Mouse (Mus musculus) limb, embryonic 14.5 days (tissue): ENCODE measurements at regions not wholly inside any gene's neighbourhood (a gene's known extent, or its start where the extent isn't known, plus 50 kb on each side); places are given as distances from the start of the nearest gene placed in this dataset.
A peak's percentile ranks its signal among the peaks of the same experiment; 100 is the strongest.

ENCODE experiments used
- ATAC-seq: fragments of 200-750 bp; cut with Nextera tagmentation; 2 replicates; pipeline ENCODE4 v1.8.0; 2017; ENCODE audit warnings: low read depth, moderate number of reproducible peaks, moderate TSS enrichment; ENCODE audit not compliant: low FRiP score
- DNase-seq: peaks from one replicate; pipeline ENCODE4 v3.0.0-alpha.2; 2015; ENCODE audit warnings: low spot score
- H3K27ac ChIP-seq: fragments of 300-500 bp; sonication (generic); replicated peaks from 2 replicates; pipeline ENCODE4 v1.5.1; 2014; ENCODE audit warnings: low read depth, mild to moderate bottlenecking, low read length, moderate library complexity, mixed read lengths
- H3K27me3 ChIP-seq: fragments of 300-500 bp; sonication (generic); 2 replicates; pipeline ENCODE4 v1.6.1; 2014; ENCODE audit warnings: low read length, mixed read lengths; ENCODE audit not compliant: control insufficient read depth, insufficient read depth
- H3K36me3 ChIP-seq: fragments of 300-500 bp; sonication (generic); 2 replicates; pipeline ENCODE4 v1.6.1; 2014; ENCODE audit warnings: mild to moderate bottlenecking, low read length, moderate library complexity, mixed read lengths; ENCODE audit not compliant: control insufficient read depth, insufficient read depth
- H3K4me1 ChIP-seq: fragments of 300-500 bp; sonication (generic); 2 replicates; pipeline ENCODE4 v1.6.1; 2014; ENCODE audit warnings: antibody characterized with exemption, low read length, mixed read lengths; ENCODE audit not compliant: control insufficient read depth, insufficient read depth
- H3K4me2 ChIP-seq: fragments of 300-500 bp; sonication (generic); replicated peaks from 2 replicates; pipeline ENCODE4 v1.6.1; 2014; ENCODE audit warnings: low read depth, mild to moderate bottlenecking, low read length, moderate library complexity; ENCODE audit not compliant: severe bottlenecking
- H3K4me3 ChIP-seq: fragments of 300-500 bp; sonication (generic); replicated peaks from 2 replicates; pipeline ENCODE4 v1.5.1; 2014; ENCODE audit warnings: low read length
- H3K9ac ChIP-seq: fragments of 300-500 bp; sonication (generic); 2 replicates; pipeline ENCODE4 v1.6.1; 2014; ENCODE audit warnings: mild to moderate bottlenecking, low read depth, low read length, moderate library complexity; ENCODE audit not compliant: severe bottlenecking
- H3K9me3 ChIP-seq: fragments of 300-500 bp; sonication (generic); 2 replicates; pipeline ENCODE4 v1.6.1; 2016; ENCODE audit warnings: low read length; ENCODE audit not compliant: control insufficient read depth
- POLR2A ChIP-seq: fragments of 200-500 bp; IDR thresholded peaks from 2 replicates; pipeline ENCODE4 v1.8.0; 2012; ENCODE audit warnings: inconsistent platforms, mild to moderate bottlenecking, moderate library complexity, borderline replicate concordance; ENCODE audit not compliant: insufficient read depth, insufficient read length; ENCODE audit errors: extremely low read depth
- WGBS: fragments of 180-500 bp; shearing (Covaris S2); extraction: QIAGEN DNeasy Blood & Tissue Kit; methylation state at CpG from one replicate; pipeline ENCODE4 v1.1.7; 2014; 5-methylcytosine and 5-hydroxymethylcytosine counted together

DNA sequence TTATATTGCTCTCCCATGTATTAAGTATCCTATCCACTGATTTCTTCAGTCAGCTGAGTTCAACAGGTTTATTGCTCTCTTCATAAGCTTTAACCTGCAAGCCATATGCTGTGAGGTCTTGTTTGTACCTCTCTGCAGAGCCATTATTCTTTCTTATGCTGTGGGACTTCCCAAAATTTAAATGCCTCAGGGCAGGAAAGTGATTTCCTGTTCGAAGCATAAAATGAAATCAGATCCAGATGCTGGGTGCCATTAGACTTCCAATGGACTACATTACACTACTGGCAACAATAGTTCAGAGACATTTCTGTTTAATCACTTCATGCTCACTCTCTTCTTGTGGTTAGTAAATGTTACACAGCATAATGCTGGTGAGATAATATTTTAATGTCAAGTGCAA is 90.4 kb upstream of the Camk2d start:
- H3K27me3 ChIP-seq, result no peaks in the 10 kb centered on the region
- no peak overlapping the region for H3K27ac ChIP-seq
- H3K4me2 ChIP-seq, result no peak overlapping the region
- WGBS, result 9% methylated on average over 1 of the region's 1 CpGs
- H3K9ac ChIP-seq, result no peak overlapping the region
- peaks cover 18% of the 10 kb centered on the region for H3K9me3 ChIP-seq
- ATAC-seq (peak; percentile 85), DNase-seq (peak; percentile 78)
- peaks cover 8% of the 10 kb centered on the region; the same call in 1 of the 2 replicates for H3K4me1 ChIP-seq
- no peak for TF ChIP-seq POLR2A
- H3K4me3 ChIP-seq, result no peak overlapping the region
- no peaks in the 10 kb centered on the region for H3K36me3 ChIP-seq

DNA sequence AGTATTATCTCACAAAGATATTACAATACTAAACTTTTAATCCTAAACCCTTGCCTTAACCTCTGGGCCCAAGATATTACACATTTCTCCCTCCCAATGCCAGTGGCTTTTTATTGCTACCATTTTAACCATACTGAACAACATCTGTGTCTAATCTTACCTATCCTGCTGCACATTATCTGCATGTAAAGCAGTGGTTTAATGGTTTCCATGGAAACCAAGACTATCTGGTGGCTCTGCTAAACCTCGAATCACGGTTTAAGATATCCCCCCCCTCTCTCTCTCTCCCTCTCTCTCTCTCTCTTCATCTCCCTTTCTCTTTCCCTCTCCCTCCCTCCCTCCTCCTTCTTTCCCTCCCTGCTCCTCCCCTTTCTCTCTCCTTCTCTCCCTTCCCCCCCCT is 81.3 kb upstream of the Camk2d start:
- H3K4me2 ChIP-seq, result no peak overlapping the region
- H3K27me3 ChIP-seq, result no peaks in the 10 kb centered on the region
- no peak overlapping the region for H3K27ac ChIP-seq
- H3K4me1 ChIP-seq, result no peaks in the 10 kb centered on the region; the same call in 1 of the 2 replicates
- H3K9me3 ChIP-seq, result peaks cover 7% of the 10 kb centered on the region; the same call in 1 of the 2 replicates
- no peak for TF ChIP-seq POLR2A
- no peaks in the 10 kb centered on the region for H3K36me3 ChIP-seq
- no peak overlapping the region for H3K4me3 ChIP-seq
- peak; percentile 68; the same call in 1 of the 2 replicates for ATAC-seq
- 6% methylated on average over 2 of the region's 2 CpGs for WGBS
- peak; percentile 42 for DNase-seq
- H3K9ac ChIP-seq, result no peak overlapping the region

DNA sequence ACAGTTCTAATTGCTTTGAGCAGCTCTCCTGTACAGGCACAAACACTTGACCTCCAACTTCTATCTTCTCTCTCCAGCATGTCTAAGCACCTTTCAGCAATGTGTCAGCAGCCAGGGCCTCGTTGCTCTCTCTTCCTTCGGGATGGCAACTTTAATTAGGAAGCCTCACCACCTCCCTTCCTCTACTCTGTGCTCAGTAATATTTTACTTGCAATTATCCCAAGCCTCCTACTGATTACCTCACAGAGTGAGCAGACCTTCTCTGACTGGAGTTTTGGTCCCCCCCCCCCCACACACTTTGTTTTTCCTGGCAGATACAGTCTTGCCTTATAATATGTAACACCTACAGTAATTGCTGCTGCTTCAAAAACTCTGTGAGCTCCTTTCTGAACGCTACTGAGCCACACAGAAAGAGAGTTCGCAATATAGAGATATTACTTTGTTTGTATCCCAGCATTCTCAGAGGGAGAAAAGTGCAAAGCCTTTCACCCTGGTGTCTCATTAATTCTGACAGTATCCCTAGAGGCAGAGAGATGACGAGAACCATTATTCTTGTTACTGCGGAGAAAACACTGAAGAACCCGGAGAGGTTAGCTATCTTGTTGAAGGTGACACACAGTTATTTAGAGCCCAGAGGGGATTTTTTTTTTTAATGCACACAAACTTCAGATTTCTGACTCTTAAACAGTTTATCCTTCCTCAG is 61.8 kb upstream of the Camk2d start:
- TF ChIP-seq POLR2A, result no peak
- H3K27me3 ChIP-seq, result no peaks in the 10 kb centered on the region
- no peak overlapping the region for H3K9ac ChIP-seq
- no peak overlapping the region for H3K4me3 ChIP-seq
- no peaks in the 10 kb centered on the region; the same call in 1 of the 2 replicates for H3K4me1 ChIP-seq
- no peaks in the 10 kb centered on the region for H3K36me3 ChIP-seq
- H3K4me2 ChIP-seq, result no peak overlapping the region
- no peak overlapping the region for H3K27ac ChIP-seq
- DNase-seq (no peak), ATAC-seq (no peak)
- 32% methylated on average over 7 of the region's 7 CpGs for WGBS
- H3K9me3 ChIP-seq, result no peaks in the 10 kb centered on the region

DNA sequence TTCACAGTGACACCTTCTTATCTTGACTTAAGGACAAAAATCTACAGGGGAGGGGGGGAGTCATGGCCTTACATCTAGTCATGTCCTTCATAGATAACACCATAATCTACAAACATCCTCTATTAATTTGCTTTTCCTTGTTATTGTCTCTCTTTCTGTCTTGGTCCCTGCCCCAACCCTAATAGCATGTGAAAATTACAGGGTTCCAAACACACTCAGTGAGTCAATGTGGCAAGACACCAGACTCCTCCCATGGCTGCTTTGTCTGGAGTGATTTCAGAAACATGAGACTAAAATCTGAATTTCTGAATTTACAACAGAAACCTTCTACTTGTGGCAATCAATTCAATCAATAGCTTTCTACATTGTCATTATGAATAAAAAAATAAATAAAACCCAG is 60.8 kb upstream of the Camk2d start:
- Histone ChIP-seq H3K9me3 (no peaks in the 10 kb centered on the region), H3K4me1 (no peaks in the 10 kb centered on the region; the same call in 1 of the 2 replicates), H3K4me3 (no peak overlapping the region), H3K36me3 (no peaks in the 10 kb centered on the region), H3K4me2 (no peak overlapping the region), H3K9ac (no peak overlapping the region), H3K27me3 (no peaks in the 10 kb centered on the region), H3K27ac (no peak overlapping the region)
- ATAC-seq (no peak), DNase-seq (no peak)
- no peak for TF ChIP-seq POLR2A

DNA sequence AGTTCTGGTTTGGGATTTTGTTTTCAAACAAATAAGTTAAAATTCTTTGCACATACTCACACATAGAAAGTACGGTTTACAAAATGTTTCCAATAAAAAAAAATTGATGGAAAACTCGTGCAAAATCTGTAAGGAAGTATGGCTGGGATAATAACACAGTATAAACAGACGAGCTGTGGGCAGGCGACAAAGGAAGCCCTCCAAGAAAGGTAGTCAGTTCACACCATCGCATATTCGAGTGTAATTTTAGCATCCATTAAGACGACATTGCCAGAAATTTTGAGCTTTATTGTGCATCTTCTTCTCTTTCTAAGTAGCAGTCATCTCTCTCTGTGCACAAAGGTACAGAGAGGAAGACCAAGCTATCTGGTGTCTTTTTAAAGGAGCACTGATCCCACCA is 57.6 kb upstream of the Camk2d start:
- no peaks in the 10 kb centered on the region; the same call in 1 of the 2 replicates for H3K4me1 ChIP-seq
- no peaks in the 10 kb centered on the region for H3K27me3 ChIP-seq
- TF ChIP-seq POLR2A, result no peak
- DNase-seq (no peak), ATAC-seq (no peak)
- H3K9ac ChIP-seq, result no peak overlapping the region
- H3K4me2 ChIP-seq, result no peak overlapping the region
- no peaks in the 10 kb centered on the region for H3K36me3 ChIP-seq
- no peaks in the 10 kb centered on the region for H3K9me3 ChIP-seq
- 76% methylated on average over 7 of the region's 7 CpGs for WGBS
- H3K4me3 ChIP-seq, result no peak overlapping the region
- no peak overlapping the region for H3K27ac ChIP-seq
